9 mouse cellular contexts compared by ENCODE assay signal in genomic region chr8:87468416-87468957, GRCm38 (mm10). TPM values are rescaled to one million over a fixed set of nuclear protein-coding genes. Genes with fewer than 3 reads are reported as not detected.
DNase-seq lines count a peak whose midpoint lies in the region; ATAC-seq and TF ChIP-seq lines count a peak whose summit lies in the region.
"Had no signal": no experiment of that assay in that cellular context is flagged by ENCODE, and none has a peak within 500 bp of the region (broad histone marks: within the 10 kb centered on the region; RNA-seq: fewer than 3 reads in every experiment).

No protein-coding gene starts in this region.

- no peak for ATAC-seq in cerebellum, adult (ENCODE audit: insufficient number of reproducible peaks, low FRiP score, low TSS enrichment)
- no peak for ATAC-seq in lung, embryonic 15.5 days (ENCODE audit: borderline replicate concordance, extremely low read depth, low FRiP score, low TSS enrichment)
- ATAC-seq in limb, embryonic 11.5 days (ENCODE audit: insufficient number of reproducible peaks, low FRiP score, low TSS enrichment, low read depth), result no peak

- peak in 1 of 2 experiments; percentile 47 for DNase-seq in cerebellum, adult 2 months
- DNase-seq in lung, adult 2 months, result no peak
- peak; percentile 59 for DNase-seq in limb, embryonic 11.5 days (ENCODE audit: low spot score)
- DNase-seq in ovary, adult 18-20 months (ENCODE audit: low spot score), result no peak
- DNase-seq in adrenal gland, adult 2 months, result no peak
- no peak for DNase-seq in frontal cortex, postnatal 36 days (ENCODE audit: low spot score in 2 of 2)
- DNase-seq: lung, adult 18-20 months had no signal

- TF ChIP-seq CTCF in cerebellum, adult 2 months (IDR thresholded peaks at IDR 0.05; ENCODE audit: borderline replicate concordance, insufficient read depth, low read depth, low read length), result no peak
- no peak for TF ChIP-seq CTCF in lung, adult 2 months (IDR thresholded peaks at IDR 0.05; ENCODE audit: insufficient read depth, low read length)

- peak overlapping the region; percentile 99 for H3K27ac ChIP-seq in cerebellum, adult 2 months (ENCODE audit: insufficient read depth, low read length)
- H3K27ac ChIP-seq in lung, embryonic 15.5 days, result no peak overlapping the region
- H3K27ac ChIP-seq in limb, embryonic 11.5 days (replicated peaks; ENCODE audit: low read depth, low read length), result no peak overlapping the region

- H3K4me3 ChIP-seq in cerebellum, adult 2 months (replicated peaks; ENCODE audit: insufficient read depth, low read depth, low read length), result peak overlapping the region; percentile 99
- no peak overlapping the region for H3K4me3 ChIP-seq in lung, embryonic 15.5 days
- no peak overlapping the region for H3K4me3 ChIP-seq in lung, adult 2 months (replicated peaks; ENCODE audit: extremely low read depth, low read depth, low read length)
- H3K4me3 ChIP-seq in limb, embryonic 11.5 days (ENCODE audit: low read depth, low read length), result peak overlapping the region; percentile 10; the same call in 1 of the 2 replicates

- H3K4me1 ChIP-seq in cerebellum, adult 2 months (ENCODE audit: control insufficient read depth, insufficient read depth, low read length), result peaks cover 36% of the 10 kb centered on the region
- H3K4me1 ChIP-seq in lung, embryonic 15.5 days, result peaks cover 39% of the 10 kb centered on the region
- peaks cover 8% of the 10 kb centered on the region; the same call in 1 of the 2 replicates for H3K4me1 ChIP-seq in lung, adult 2 months (ENCODE audit: control insufficient read depth, insufficient read depth, low read length)
- peaks cover 28% of the 10 kb centered on the region for H3K4me1 ChIP-seq in limb, embryonic 11.5 days (ENCODE audit: control insufficient read depth, insufficient read depth, low read length)

- no peaks in the 10 kb centered on the region for H3K9me3 ChIP-seq in lung, embryonic 15.5 days
- no peaks in the 10 kb centered on the region for H3K9me3 ChIP-seq in limb, embryonic 11.5 days (ENCODE audit: control insufficient read depth, low read length)

- H3K4me2 ChIP-seq in lung, embryonic 15.5 days, result peak overlapping the region; percentile 6; the same call in 1 of the 2 replicates
- peak overlapping the region; percentile 98 for H3K4me2 ChIP-seq in limb, embryonic 11.5 days (ENCODE audit: low read depth, severe bottlenecking)

- H3K9ac ChIP-seq in lung, embryonic 15.5 days, result no peak overlapping the region
- H3K9ac ChIP-seq in limb, embryonic 11.5 days (ENCODE audit: low read length), result no peak overlapping the region

- TF ChIP-seq POLR2A in cerebellum, adult 2 months (IDR thresholded peaks at IDR 0.05; ENCODE audit: borderline replicate concordance, insufficient read depth, low read length), result no peak
- TF ChIP-seq POLR2A in lung, adult 2 months (IDR thresholded peaks at IDR 0.05; ENCODE audit: borderline replicate concordance, extremely low read depth, low read depth, low read length), result no peak

- 11% methylated on average over 23 of the region's 23 CpGs for WGBS in cerebellum, adult 2 months
- under 1% methylated on average over 23 of the region's 23 CpGs for WGBS in lung, embryonic 15.5 days
- 4% methylated on average over 23 of the region's 23 CpGs for WGBS in lung, adult 2 months
- WGBS in limb, embryonic 11.5 days, result under 1% methylated on average over 23 of the region's 23 CpGs

- H3K27me3 ChIP-seq in cerebellum, adult 2 months (ENCODE audit: control insufficient read depth, insufficient read depth, low read length), result no peaks in the 10 kb centered on the region
- peaks cover 91% of the 10 kb centered on the region for H3K27me3 ChIP-seq in lung, embryonic 15.5 days
- peaks cover 62% of the 10 kb centered on the region for H3K27me3 ChIP-seq in limb, embryonic 11.5 days (ENCODE audit: control insufficient read depth, insufficient read depth, low read length)

- H3K36me3 ChIP-seq in lung, embryonic 15.5 days, result no peaks in the 10 kb centered on the region
- H3K36me3 ChIP-seq in limb, embryonic 11.5 days (ENCODE audit: control insufficient read depth, insufficient read depth, low read length), result no peaks in the 10 kb centered on the region

RNA-seq across cellular contexts. Expression of gene Cbln1, which starts 3.9 kb away (rescaled TPM):
- 886 and 1,066 TPM in 2 replicates for polyA plus RNA-seq in cerebellum, adult 2 months (2012; rRNA removed)
- 0.14 TPM in 1 of 2 replicates, not detected in the other for polyA plus RNA-seq in lung, embryonic 15.5 days (2015; fragmentation: Nextera tagmentation; extraction: Ambion mirVana)
- not detected in 2 replicates for polyA plus RNA-seq in lung, adult 2 months (2012; rRNA removed)
- polyA plus RNA-seq in limb, embryonic 11.5 days (2014; fragmentation: Nextera tagmentation; extraction: Ambion mirVana), result 4.8 and 5.9 TPM in 2 replicates
- total RNA-seq in adrenal gland, adult 2 months (2021), result under 1 TPM in 1 of 2 experiments, not detected in 1; 0.52 TPM
- polyA plus RNA-seq in adrenal gland, adult 2 months (2012; rRNA removed), result 0.65 and 0.82 TPM in 2 replicates

Comparison
In these comparisons a context has a peak if more than half of its experiments do, and no peak if none do; other contexts are left out.
1. H3K4me3 ChIP-seq: peak in cerebellum, adult 2 months (single experiment) and limb, embryonic 11.5 days (single experiment); none in lung, embryonic 15.5 days (single experiment) and lung, adult 2 months (single experiment).
2. RNA of gene Cbln1, which starts 3.9 kb away (polyA plus RNA-seq): 886 to 1,066 TPM in cerebellum, adult 2 months; 4.8 to 5.9 TPM in limb, embryonic 11.5 days, 0.65 to 0.82 TPM in adrenal gland, adult 2 months, 0.14 TPM in lung, embryonic 15.5 days and not detected in lung, adult 2 months; every median in the first group is over 100 times any median in the second.